ENCODE assay signal across 16 mouse cellular contexts in the genomic region with DNA sequence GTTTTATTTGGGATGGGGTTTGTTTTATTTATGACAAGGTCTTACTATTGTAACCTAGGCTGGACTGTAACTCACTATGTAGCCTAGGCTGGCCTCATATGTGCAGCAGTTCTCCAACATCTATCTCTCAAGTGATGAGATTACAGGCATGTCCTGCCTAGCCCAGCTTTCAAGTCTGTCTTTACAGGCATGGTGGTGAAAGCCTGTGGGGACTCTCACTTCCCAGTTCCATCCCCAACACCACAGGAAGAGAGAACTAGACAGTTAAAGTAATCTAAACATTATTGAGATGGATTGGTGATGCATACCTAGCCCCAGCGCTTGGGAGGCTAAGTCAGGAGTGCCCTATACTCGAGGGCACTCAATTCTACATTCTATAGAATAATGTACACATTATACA.
"Had no signal": no experiment of that assay in that cellular context is flagged by ENCODE, and none has a peak within 500 bp of the region (broad histone marks: within the 10 kb centered on the region; RNA-seq: fewer than 3 reads in every experiment).

No protein-coding gene starts in this region.

- H3K4me2 ChIP-seq: neural tube, embryonic 13.5 days; neural tube, embryonic 15.5 days; stomach, embryonic 15.5 days had no signal

- DNase-seq: retina, postnatal 1 day; right cerebral cortex, adult 18-20 months; right cerebral cortex, postnatal 14 days; right cerebral cortex, postnatal 25 days; right cerebral cortex, postnatal 4 days; spleen, adult 18-20 months; thymus, adult 18-20 months; thymus, adult 2 months; thymus, postnatal 14 days; thymus, postnatal 25 days; thymus, postnatal 36 days; thymus, postnatal 4 days had no signal

- H3K27me3 ChIP-seq: neural tube, embryonic 13.5 days; neural tube, embryonic 15.5 days; stomach, embryonic 15.5 days had no signal

- H3K9ac ChIP-seq: neural tube, embryonic 13.5 days; neural tube, embryonic 15.5 days; stomach, embryonic 15.5 days had no signal

- H3K9me3 ChIP-seq: neural tube, embryonic 13.5 days; neural tube, embryonic 15.5 days; stomach, embryonic 15.5 days had no signal

- H3K4me1 ChIP-seq: neural tube, embryonic 13.5 days; stomach, embryonic 15.5 days had no signal

- H3K27ac ChIP-seq: neural tube, embryonic 13.5 days; neural tube, embryonic 15.5 days; stomach, embryonic 15.5 days; stomach, postnatal 0 days had no signal

- H3K4me3 ChIP-seq: neural tube, embryonic 13.5 days; neural tube, embryonic 15.5 days; stomach, embryonic 15.5 days had no signal
